Mouse (Mus musculus) midbrain, embryonic 14.5 days (tissue): ENCODE results near the gene Btbd35f27. TPM values are rescaled to one million over a fixed set of nuclear protein-coding genes. Genes with fewer than 3 reads are reported as not detected.
"Not testable (repeated sequence)": the region's sequence is repeated elsewhere in the genome, so short reads cannot be mapped to it uniquely, and the experiment has no call there.

Source experiments
- ATAC-seq: fragments of 200-750 bp; cut with Nextera tagmentation; 2 replicates; pipeline ENCODE4 v1.8.0; 2017; ENCODE audit warnings: moderate number of reproducible peaks, moderate library complexity; ENCODE audit not compliant: low FRiP score, low TSS enrichment
- DNase-seq: peaks from one replicate; pipeline ENCODE4 v3.0.0-alpha.2; 2015
- H3K27ac ChIP-seq: fragments of 300-500 bp; sonication (generic); replicated peaks from 2 replicates; pipeline ENCODE4 v1.5.1; 2014; ENCODE audit warnings: mild to moderate bottlenecking, low read depth, low read length, moderate library complexity
- H3K27me3 ChIP-seq: fragments of 300-500 bp; sonication (generic); 2 replicates; pipeline ENCODE4 v1.6.1; 2014; ENCODE audit warnings: low read length, control low read depth, mixed read lengths; ENCODE audit not compliant: control insufficient read depth, insufficient read depth
- H3K36me3 ChIP-seq: fragments of 300-500 bp; sonication (generic); 2 replicates; pipeline ENCODE4 v1.6.1; 2014; ENCODE audit warnings: low read length, control low read depth; ENCODE audit not compliant: control insufficient read depth, insufficient read depth
- H3K4me1 ChIP-seq: fragments of 300-500 bp; sonication (generic); 2 replicates; pipeline ENCODE4 v1.6.1; 2014; ENCODE audit warnings: mild to moderate bottlenecking, antibody characterized with exemption, low read length, control low read depth; ENCODE audit not compliant: control insufficient read depth, insufficient read depth
- H3K4me2 ChIP-seq: fragments of 300-500 bp; sonication (generic); 2 replicates; pipeline ENCODE4 v1.6.1; 2014; ENCODE audit warnings: mild to moderate bottlenecking, low read length, moderate library complexity
- H3K4me3 ChIP-seq: fragments of 300-500 bp; sonication (generic); replicated peaks from 2 replicates; pipeline ENCODE4 v1.5.1; 2014; ENCODE audit warnings: low read depth, low read length
- H3K9ac ChIP-seq: fragments of 300-500 bp; sonication (generic); replicated peaks from 2 replicates; pipeline ENCODE4 v1.6.1; 2014; ENCODE audit warnings: mild to moderate bottlenecking, low read length, moderate library complexity
- H3K9me3 ChIP-seq: fragments of 300-500 bp; sonication (generic); 2 replicates; pipeline ENCODE4 v1.6.1; 2016; ENCODE audit warnings: low read length, control low read depth, mixed read lengths; ENCODE audit not compliant: control insufficient read depth
- WGBS: fragments of 180-500 bp; shearing (Covaris S2); extraction: QIAGEN DNeasy Blood & Tissue Kit; methylation state at CpG from one replicate; pipeline ENCODE4 v1.1.7; 2014; 5-methylcytosine and 5-hydroxymethylcytosine counted together
- polyA plus RNA-seq: library from polyadenylated mRNA; unstranded; fragments of >200 nt; fragmentation: Nextera tagmentation; extraction: Ambion mirVana; gene quantifications from 2 replicates; pipeline ENCODE4 v1.2.1, GENCODE M21; 2014

Btbd35f27 gene
- polyA plus RNA-seq = not detected in 2 replicates

DNA sequence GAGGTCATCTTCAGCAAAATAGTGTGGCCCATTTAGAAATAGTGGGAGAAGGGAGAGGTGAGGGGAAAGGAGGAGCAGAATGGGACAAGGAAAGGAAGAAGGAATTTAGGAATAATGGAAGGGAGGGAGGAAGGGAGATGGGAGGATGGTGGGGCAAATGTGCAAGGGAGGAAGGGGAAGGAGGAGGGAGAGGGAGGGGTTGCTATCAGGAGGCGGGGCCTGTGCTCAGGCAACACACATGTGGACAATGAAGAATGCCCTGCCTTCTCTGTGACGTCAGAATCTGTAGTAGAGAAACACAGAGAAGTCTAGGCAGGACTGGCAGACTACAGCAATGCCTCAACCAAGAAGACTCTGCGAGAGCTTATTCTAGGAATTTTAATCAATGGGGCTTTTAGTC lies at the start of gene Btbd35f27:
Gene Btbd35f27, plus strand, starts transcription at position 301 of the 400 bp plus-strand sequence.
- 86% methylated on average over 1 of the region's 3 CpGs for WGBS
- not testable (repeated sequence) for H3K4me3 ChIP-seq, DNase-seq, H3K36me3 ChIP-seq, H3K27ac ChIP-seq, H3K4me1 ChIP-seq, ATAC-seq, H3K9ac ChIP-seq, H3K27me3 ChIP-seq, H3K9me3 ChIP-seq, H3K4me2 ChIP-seq

Other genes with a start within 250 kb of the Btbd35f27 start
- not detected in 2 replicates for gene Btbd35f4, start 151.6 kb upstream of the Btbd35f27 start, polyA plus RNA-seq